Mouse (Mus musculus) neural tube, embryonic 10.5 days (tissue): Measurements from ENCODE around the gene Mgmt.
A peak's percentile ranks its signal among the peaks of the same experiment; 100 is the strongest.

Source experiments
- DNase-seq: peaks from one replicate; pipeline ENCODE4 v3.0.0-alpha.2; 2017; ENCODE audit warnings: low spot score; ENCODE audit errors: extremely low spot score

Gene Mgmt

GRCm38 (mm10) chr7:136908616-136909144 is 14.3 kb downstream of the Mgmt start:
- DNase-seq, result no peak

DNA sequence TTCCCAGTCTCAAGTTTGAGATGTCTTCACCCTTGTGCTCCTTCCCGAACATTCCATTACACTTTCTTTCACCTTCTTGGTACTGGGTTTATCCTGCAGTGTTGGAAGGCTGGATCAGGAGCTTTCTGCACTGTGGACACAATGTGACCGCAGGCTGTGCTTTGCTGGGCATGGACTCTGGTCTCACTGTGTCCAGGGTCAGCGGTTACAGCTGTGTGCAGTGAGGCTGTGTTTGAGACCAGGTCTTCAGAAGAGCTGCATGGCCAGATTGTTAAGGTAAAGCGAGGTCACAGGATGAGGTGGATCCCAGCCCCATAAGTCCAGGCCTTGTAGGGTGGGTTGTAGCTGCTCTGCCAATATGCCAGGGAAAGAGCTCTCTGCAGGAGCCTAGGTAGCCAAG is 18.5 kb downstream of the Mgmt start:
- no peak for DNase-seq

DNA sequence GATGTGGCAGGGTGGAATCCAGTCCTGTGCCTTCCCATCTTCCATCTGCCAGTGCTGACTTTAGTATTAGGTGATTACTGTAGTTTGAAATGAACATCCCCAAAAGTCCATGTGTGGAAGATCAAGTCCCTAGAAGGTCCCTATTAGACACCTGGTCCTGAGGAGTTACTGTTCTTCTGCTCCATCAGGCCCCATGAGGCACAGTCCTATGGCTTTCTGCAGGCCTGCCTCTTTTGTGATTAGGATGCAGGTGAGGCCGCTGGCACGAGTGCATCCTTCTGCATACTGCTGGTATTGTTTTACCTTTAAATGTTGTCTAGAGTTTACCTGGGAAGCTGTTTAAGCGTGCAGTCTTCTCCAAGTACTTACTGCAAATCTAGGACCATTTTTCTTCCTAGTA is 21.6 kb downstream of the Mgmt start:
- DNase-seq, result no peak

DNA sequence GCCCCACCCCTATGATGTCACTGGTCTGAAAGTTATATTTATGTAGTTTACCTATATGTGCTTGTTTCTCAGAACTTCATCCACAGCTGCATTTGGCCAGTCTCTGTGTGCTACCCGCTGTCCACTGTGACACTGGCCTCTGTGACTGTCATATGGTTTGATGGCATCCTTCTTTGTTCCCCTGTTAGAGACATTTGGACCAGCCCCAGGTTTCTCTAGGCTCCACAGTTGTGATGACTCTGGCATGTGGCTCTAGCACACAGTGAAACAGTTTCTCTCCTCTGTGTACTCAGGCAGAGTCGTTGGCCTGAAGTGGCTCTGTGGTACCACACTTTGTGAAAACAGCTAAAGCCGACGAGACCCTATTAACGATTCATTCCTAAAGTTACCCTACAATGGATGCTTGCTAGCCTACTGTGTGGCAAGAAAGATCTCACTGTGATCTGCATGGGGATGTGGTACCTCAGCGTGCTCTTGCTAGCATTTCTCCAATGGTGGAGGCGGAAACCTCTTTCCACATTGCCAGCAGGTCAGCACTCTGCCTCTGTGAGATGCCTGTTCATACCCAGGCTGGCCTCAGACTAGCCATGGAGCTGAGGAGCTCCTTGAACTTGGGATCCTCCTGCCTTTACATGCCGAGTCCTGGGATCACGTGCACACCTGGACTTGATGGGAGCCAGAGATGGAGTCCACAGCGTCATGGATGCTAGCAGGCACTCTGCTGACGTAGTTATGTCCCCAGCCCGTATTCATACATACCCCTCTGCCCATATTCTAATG is 26.8 kb downstream of the Mgmt start:
- no peak for DNase-seq

GRCm38 (mm10) chr7:136922230-136922629 is 27.8 kb downstream of the Mgmt start:
- no peak for DNase-seq

DNA sequence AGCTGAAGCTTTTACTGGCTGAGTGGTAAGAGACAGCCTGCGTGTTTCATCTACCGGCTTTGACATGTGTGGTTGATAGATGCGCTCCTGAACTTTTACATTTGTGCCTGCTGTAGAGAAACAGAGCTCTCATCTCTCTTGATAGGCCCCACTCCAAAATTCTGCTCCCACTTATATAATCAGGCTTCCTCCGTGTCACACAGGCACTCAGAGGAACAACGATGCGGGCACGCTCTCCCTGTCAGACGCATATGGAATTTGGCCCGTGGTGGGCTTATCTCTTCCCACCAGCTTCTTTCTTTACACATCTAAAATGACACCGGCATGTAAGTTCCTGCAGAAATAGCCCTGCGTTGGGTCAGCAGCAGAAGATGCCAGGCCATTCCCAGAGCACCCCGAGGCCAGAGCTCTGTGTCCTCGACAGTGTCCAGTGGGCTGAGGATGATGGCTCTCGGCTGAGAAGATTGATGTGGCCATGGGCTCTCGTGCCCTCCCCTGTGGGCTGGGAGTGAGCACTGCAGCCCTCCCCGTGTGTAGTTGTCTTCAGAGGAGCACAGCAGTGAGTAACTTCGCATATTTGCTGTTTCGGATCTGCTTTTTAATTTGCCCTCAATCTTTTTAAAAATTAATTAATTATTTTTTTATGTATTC is 30.3 kb downstream of the Mgmt start:
- DNase-seq, result no peak

GRCm38 (mm10) chr7:136926178-136926577 is 31.8 kb downstream of the Mgmt start:
- no peak for DNase-seq

DNA sequence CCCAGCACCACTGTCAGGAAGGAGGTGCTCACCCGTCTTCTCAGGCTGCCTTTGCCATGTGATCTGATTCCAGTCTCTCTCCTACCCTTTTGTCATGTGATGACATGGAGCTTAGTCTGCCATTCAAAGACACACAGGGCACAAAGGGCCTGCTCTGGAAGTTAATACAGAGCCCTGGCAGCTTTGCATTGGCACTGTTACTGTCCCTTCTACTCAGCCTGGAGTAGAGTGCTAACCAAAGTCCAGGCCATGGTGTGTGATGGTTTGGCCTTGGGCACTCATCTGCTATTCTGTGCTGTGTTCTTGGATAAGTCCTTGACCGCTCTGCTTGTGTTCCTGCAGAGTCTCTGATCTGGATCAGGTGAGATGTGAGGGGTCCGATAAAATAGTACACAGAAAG is 36.0 kb downstream of the Mgmt start:
- no peak for DNase-seq

DNA sequence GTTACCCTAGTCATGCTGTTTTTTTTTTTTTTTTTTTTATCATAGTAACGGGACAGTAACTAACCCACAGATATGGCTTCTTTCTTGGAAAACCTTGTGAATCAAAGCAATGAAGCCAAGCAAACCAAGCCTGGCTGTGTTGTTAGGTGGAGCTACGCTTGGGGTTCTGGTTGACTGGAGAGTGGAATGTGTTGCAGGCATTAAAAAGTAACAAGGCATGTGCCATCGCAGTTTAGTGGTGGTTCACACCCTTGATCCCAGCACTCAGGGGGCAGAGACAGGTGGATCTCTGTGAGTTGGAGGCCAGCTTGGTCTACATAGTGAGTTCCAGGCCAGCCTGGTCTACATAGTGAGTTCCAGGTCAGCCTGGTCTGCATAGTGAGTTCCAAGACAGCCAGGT is 39.0 kb downstream of the Mgmt start:
- no peak for DNase-seq

GRCm38 (mm10) chr7:136934336-136934735 is 39.9 kb downstream of the Mgmt start:
- DNase-seq, result no peak

DNA sequence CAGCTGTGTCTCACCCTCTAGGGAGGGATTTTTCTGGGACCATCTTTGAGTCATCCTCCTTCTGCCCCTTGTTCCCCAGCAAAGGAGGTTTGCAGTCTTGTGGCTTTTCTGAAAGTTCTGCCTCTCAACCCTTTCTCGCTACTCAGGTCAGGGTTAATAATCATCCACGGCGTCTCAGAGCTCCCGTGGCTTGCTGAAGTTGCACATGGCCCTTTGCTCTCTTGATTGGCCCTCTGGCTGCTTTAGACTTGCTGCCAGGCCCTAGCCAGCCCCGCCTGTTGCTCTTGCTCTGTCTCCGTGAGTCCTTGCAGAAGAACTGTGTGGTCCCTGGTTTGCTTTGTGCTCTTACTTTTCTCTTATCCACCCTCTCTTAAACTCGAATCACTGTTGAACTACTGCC is 40.4 kb downstream of the Mgmt start:
- DNase-seq, result no peak

DNA sequence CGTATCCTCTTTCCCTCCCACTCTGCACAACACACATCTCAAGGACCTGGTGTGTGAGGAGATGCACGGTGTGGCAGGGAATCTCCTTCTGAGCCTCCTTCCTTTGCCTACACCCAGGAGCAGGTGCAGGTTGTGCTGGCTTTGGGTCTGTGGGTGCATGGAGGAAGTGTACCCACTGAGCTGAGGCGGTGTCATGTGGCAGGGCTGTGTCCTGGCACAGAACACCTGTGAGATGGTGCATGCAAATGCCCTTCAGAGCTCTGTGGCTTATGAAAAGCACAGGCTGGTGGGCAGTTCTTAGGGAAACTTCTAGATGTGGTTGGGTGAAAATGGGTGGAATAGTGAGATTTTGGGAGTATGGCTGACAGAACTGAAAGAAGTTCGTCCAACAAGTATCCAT is 44.0 kb downstream of the Mgmt start:
- no peak for DNase-seq

GRCm38 (mm10) chr7:136942414-136942813 is 48.0 kb downstream of the Mgmt start:
- no peak for DNase-seq

GRCm38 (mm10) chr7:136943886-136944285 is 49.5 kb downstream of the Mgmt start:
- no peak for DNase-seq

DNA sequence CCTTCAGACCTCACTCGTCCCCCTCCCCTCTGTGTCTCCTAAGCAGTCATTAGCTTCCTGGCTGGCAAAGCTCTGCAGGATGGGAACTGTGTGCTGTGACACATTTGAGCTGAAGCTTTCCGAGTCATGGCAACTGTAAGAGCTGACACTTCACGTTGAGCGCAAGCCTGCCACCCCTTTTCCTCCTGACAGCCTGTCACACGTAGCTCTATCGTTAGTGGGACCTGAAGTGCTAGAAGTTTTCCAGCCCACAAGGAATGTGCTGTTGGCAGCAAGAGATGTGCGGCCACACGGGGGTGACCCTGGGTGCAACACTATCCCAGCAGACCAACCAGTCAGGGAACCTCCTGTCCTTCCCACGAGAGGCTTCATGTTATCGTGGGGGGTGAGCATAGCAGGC is 51.3 kb downstream of the Mgmt start:
- no peak for DNase-seq

DNA sequence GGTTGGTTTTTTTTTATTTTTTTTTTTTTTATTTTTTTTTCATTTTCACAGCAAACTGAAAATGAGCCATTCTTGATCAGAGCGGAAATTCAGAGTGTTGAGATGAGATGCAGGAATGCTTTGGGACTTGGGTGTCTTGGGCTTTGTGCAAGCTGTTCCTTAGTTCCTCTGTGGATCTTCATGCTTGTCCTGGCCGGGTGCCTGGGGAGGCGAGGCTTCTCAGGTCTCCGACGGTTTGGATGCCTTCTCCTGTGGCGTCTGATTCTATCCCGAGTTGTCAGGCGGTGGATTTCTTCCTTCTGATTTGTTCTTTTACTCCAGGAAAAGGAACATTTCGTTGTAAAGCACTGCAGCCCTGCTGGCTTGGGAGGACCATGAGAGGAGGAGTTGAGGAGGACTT is 51.7 kb downstream of the Mgmt start:
- no peak for DNase-seq

- peak; percentile 31 for DNase-seq
These were observed 53.9 kb downstream of the Mgmt start for GRCm38 (mm10) chr7:136948275-136948810.

DNA sequence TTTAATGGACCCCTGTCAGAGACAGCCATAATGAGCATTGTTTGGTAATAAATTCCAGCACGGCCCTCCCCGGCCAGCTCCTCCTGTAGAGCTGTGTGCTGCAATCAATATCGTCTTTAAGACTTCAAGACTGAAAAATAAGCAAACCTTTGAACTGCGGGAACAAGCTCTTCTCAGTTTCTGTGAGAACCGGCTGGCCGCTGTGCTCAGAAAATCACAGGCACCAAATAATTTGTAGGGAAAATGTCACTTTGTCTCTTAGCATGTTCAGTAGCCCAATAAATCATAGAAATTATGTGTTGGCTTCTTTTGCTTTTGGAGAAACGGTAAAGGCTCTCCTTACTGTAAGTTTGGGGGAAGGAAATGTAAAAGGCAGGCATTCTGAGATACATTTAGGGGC is 58.2 kb downstream of the Mgmt start:
- DNase-seq, result no peak

DNA sequence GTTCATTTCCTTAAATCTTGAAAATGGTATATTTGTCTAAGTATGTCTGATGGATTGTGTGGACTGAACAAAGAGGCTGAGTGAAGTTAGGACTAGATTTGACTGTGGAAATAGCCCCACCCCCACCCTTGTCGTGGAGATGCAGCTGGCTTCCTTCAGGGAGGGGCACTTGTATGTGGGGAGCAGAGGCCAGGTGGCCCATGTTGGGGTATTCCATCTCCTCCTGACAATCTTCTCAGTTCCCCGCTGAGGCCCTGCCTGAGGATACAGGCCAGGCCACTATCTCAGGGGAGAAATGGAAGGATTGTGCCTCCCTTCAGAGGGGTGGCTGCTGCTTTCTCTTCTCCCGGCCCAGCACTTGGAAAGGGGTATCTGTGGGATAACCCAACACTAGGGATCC is 58.8 kb downstream of the Mgmt start:
- no peak for DNase-seq

GRCm38 (mm10) chr7:136972361-136972760 is 77.9 kb downstream of the Mgmt start:
- DNase-seq, result no peak

GRCm38 (mm10) chr7:136975001-136975400 is 80.6 kb downstream of the Mgmt start:
- no peak for DNase-seq

- no peak for DNase-seq
These were observed 103.0 kb downstream of the Mgmt start for GRCm38 (mm10) chr7:136997456-136997855.

DNA sequence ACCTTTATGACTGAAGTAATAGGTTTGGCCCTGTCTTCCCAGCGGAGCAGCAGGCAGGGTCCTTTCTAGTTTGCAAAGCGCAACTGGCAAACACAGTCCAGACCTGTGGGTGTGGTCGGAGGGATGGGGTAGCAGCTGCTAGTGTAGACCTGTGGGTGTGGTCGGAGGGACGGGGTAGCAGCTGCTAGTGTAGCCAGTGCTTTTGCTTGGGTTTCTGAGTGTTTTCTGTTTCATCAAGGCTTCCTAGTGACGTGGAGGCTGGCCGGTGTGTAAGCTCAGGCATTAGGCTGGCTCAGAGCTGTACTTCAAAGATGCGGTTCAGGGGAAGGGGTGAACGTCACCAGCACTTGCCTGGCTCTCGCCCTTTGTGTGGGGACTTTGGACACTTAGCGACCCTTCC is 106.3 kb downstream of the Mgmt start:
- DNase-seq, result no peak
